Mouse (Mus musculus) embryonic facial prominence, embryonic 14.5 days (tissue): ENCODE measurements around the gene Zfp617. TPM values are rescaled to one million over a fixed set of nuclear protein-coding genes. Genes with fewer than 3 reads are reported as not detected.
A peak's percentile ranks its signal among the peaks of the same experiment; 100 is the strongest.
"Not testable (repeated sequence)": the region's sequence is repeated elsewhere in the genome, so short reads cannot be mapped to it uniquely, and the experiment has no call there.

Experiments
- ATAC-seq: fragments of 200-750 bp; cut with Nextera tagmentation; 2 replicates; pipeline ENCODE4 v1.8.0; 2017; ENCODE audit warnings: low read depth, moderate number of reproducible peaks, moderate TSS enrichment
- DNase-seq: peaks from one replicate; pipeline ENCODE4 v3.0.0-alpha.2; 2015; ENCODE audit warnings: low spot score
- H3K27ac ChIP-seq: fragments of 300-500 bp; sonication (generic); replicated peaks from 2 replicates; pipeline ENCODE4 v1.5.1; 2014; ENCODE audit warnings: low read depth, mild to moderate bottlenecking, low read length, moderate library complexity
- H3K27me3 ChIP-seq: fragments of 300-500 bp; sonication (generic); replicated peaks from 2 replicates; pipeline ENCODE4 v1.6.1; 2014; ENCODE audit warnings: low read length; ENCODE audit not compliant: control insufficient read depth, insufficient read depth
- H3K36me3 ChIP-seq: fragments of 300-500 bp; sonication (generic); 2 replicates; pipeline ENCODE4 v1.6.1; 2014; ENCODE audit warnings: low read length, mixed read lengths; ENCODE audit not compliant: control insufficient read depth, insufficient read depth
- H3K4me1 ChIP-seq: fragments of 300-500 bp; sonication (generic); 2 replicates; pipeline ENCODE4 v1.6.1; 2014; ENCODE audit warnings: antibody characterized with exemption, low read length; ENCODE audit not compliant: control insufficient read depth, insufficient read depth
- H3K4me2 ChIP-seq: fragments of 300-500 bp; sonication (generic); 2 replicates; pipeline ENCODE4 v1.6.1; 2014; ENCODE audit warnings: low read depth, mild to moderate bottlenecking, low read length, moderate library complexity, mixed read lengths
- H3K4me3 ChIP-seq: fragments of 300-500 bp; sonication (generic); 2 replicates; pipeline ENCODE4 v1.5.1; 2014; ENCODE audit warnings: low read depth, mild to moderate bottlenecking, low read length
- H3K9ac ChIP-seq: fragments of 300-500 bp; sonication (generic); 2 replicates; pipeline ENCODE4 v1.6.1; 2014; ENCODE audit warnings: low read depth, mild to moderate bottlenecking, low read length, moderate library complexity, mixed read lengths
- H3K9me3 ChIP-seq: fragments of 300-500 bp; sonication (generic); 2 replicates; pipeline ENCODE4 v1.6.1; 2016; ENCODE audit warnings: low read length; ENCODE audit not compliant: control insufficient read depth
- WGBS: fragments of 180-500 bp; shearing (Covaris S2); extraction: QIAGEN DNeasy Blood & Tissue Kit; methylation state at CpG from one replicate; pipeline ENCODE4 v1.1.7; 2014; 5-methylcytosine and 5-hydroxymethylcytosine counted together
- polyA plus RNA-seq: library from polyadenylated mRNA; unstranded; fragments of >200 nt; fragmentation: Nextera tagmentation; extraction: Ambion mirVana; gene quantifications from 2 replicates; pipeline ENCODE4 v1.2.1, GENCODE M21; 2014

Gene Zfp617
- polyA plus RNA-seq, 1 experiment from 2014 or later, result 18.7 TPM

- H3K9me3 ChIP-seq, result peaks cover 6% of the 10 kb centered on the region; the same call in 1 of the 2 replicates
- H3K27ac ChIP-seq, result no peak overlapping the region
- no peak for ATAC-seq
- DNase-seq, result no peak
- no peaks in the 10 kb centered on the region for H3K27me3 ChIP-seq
- 90% methylated on average over 2 of the region's 2 CpGs for WGBS
- H3K36me3 ChIP-seq, result peaks cover 31% of the 10 kb centered on the region
- H3K4me1 ChIP-seq, result no peaks in the 10 kb centered on the region
- H3K4me3 ChIP-seq, result no peak overlapping the region
- no peak overlapping the region for H3K9ac ChIP-seq
- H3K4me2 ChIP-seq, result no peak overlapping the region
Observed at GRCm38 (mm10) chr8:71912286-71912685, 3.9 kb downstream of the Zfp617 start.

GRCm38 (mm10) chr8:71922567-71923401 is 14.3 kb downstream of the Zfp617 start:
- H3K4me1 ChIP-seq, result peaks cover 2% of the 10 kb centered on the region; the same call in 1 of the 2 replicates
- peaks cover 7% of the 10 kb centered on the region; the same call in 1 of the 2 replicates for H3K36me3 ChIP-seq
- H3K9ac ChIP-seq, result peak overlapping the region; percentile 95
- DNase-seq (peak; percentile 98), ATAC-seq (peak; percentile 100)
- H3K9me3 ChIP-seq, result no peaks in the 10 kb centered on the region
- WGBS, result under 1% methylated on average over 42 of the region's 57 CpGs
- H3K4me2 ChIP-seq, result peak overlapping the region; percentile 74
- H3K27me3 ChIP-seq, result no peaks in the 10 kb centered on the region
- H3K4me3 ChIP-seq, result peak overlapping the region; percentile 72
- peak overlapping the region; percentile 98 for H3K27ac ChIP-seq

DNA sequence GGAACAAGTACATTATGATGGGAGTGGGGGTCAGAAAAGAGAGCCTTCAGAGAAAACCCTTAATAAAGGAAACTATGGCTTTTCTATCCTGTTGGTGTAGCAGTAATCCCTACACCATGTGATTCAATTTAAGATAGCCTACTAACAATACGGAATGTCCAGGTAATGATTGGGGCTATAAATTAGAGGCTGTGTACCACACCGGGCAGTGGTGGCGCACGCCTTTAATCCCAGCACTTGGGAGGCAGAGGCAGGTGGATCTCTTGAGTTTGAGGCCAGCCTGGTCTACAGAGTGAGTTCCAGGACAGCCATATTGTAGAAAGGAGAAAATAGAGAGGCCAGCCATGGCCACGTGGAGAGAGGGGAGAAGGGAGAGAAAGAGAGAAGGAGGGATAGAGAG is 17.4 kb downstream of the Zfp617 start:
- no peak overlapping the region for H3K27ac ChIP-seq
- H3K4me2 ChIP-seq, result no peak overlapping the region
- ATAC-seq, result no peak
- 96% methylated on average over 5 of the region's 5 CpGs for WGBS
- H3K4me1 ChIP-seq, result peaks cover 2% of the 10 kb centered on the region; the same call in 1 of the 2 replicates
- H3K9ac ChIP-seq, result no peak overlapping the region
- H3K9me3 ChIP-seq, result no peaks in the 10 kb centered on the region
- DNase-seq, result no peak
- H3K4me3 ChIP-seq, result no peak overlapping the region
- peaks cover 33% of the 10 kb centered on the region for H3K36me3 ChIP-seq
- H3K27me3 ChIP-seq, result no peaks in the 10 kb centered on the region

DNA sequence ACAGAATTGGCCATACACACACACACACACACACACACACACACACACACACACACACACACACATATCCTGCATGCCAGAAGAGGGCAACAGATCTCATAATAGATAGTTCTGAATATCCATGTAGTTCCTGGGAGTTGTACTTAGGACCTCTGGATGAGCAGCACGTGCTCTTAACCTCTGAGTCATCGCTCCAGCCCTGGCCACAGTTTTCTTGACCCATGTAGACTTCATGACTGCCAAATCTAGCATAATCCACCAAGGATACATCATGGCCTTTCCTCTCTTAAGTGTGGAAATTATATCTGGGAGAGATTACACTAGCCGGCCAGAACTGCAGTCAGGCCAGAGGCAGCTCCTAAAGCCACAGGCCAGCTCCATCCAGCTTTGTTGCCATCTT is 18.1 kb downstream of the Zfp617 start:
- WGBS, result 94% methylated on average over 3 of the region's 3 CpGs
- ATAC-seq, result no peak
- Histone ChIP-seq H3K27me3 (no peaks in the 10 kb centered on the region), H3K4me1 (peaks cover 2% of the 10 kb centered on the region; the same call in 1 of the 2 replicates), H3K4me3 (no peak overlapping the region), H3K27ac (no peak overlapping the region), H3K36me3 (peaks cover 40% of the 10 kb centered on the region), H3K9me3 (peaks cover 4% of the 10 kb centered on the region; the same call in 1 of the 2 replicates), H3K4me2 (no peak overlapping the region), H3K9ac (no peak overlapping the region)
- no peak for DNase-seq

GRCm38 (mm10) chr8:71927779-71928178 is 19.3 kb downstream of the Zfp617 start:
- Histone ChIP-seq H3K27ac (no peak overlapping the region), H3K9ac (no peak overlapping the region), H3K4me1 (peaks cover 2% of the 10 kb centered on the region; the same call in 1 of the 2 replicates), H3K4me3 (no peak overlapping the region), H3K9me3 (peaks cover 6% of the 10 kb centered on the region; the same call in 1 of the 2 replicates), H3K27me3 (no peaks in the 10 kb centered on the region), H3K36me3 (peaks cover 45% of the 10 kb centered on the region), H3K4me2 (no peak overlapping the region)
- ATAC-seq, result no peak
- no peak for DNase-seq

DNA sequence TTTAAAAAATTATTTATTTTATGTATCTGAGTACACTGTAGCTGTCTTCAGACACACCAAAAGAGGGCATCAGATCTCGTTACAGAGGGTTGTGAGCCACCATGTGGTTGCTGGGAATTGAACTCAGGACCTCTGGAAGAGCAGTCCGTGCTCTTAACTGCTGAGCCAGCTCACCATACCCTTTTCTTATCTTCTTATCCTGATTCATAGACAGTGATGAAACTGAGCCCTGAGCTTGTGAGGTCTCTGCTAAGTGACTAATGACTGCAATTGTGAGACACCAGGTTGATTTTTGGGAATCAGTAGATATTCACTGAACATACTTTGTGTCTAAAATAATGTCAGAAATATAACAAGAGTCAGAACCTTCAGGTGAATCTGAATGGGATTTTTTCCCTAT is 29.6 kb downstream of the Zfp617 start:
- not testable (repeated sequence) for H3K27ac ChIP-seq, DNase-seq, H3K36me3 ChIP-seq, ATAC-seq, H3K4me3 ChIP-seq, H3K4me2 ChIP-seq, H3K4me1 ChIP-seq, H3K27me3 ChIP-seq, H3K9ac ChIP-seq
- H3K9me3 ChIP-seq, result peaks cover 12% of the 10 kb centered on the region
- 84% methylated on average over 2 of the region's 2 CpGs for WGBS

DNA sequence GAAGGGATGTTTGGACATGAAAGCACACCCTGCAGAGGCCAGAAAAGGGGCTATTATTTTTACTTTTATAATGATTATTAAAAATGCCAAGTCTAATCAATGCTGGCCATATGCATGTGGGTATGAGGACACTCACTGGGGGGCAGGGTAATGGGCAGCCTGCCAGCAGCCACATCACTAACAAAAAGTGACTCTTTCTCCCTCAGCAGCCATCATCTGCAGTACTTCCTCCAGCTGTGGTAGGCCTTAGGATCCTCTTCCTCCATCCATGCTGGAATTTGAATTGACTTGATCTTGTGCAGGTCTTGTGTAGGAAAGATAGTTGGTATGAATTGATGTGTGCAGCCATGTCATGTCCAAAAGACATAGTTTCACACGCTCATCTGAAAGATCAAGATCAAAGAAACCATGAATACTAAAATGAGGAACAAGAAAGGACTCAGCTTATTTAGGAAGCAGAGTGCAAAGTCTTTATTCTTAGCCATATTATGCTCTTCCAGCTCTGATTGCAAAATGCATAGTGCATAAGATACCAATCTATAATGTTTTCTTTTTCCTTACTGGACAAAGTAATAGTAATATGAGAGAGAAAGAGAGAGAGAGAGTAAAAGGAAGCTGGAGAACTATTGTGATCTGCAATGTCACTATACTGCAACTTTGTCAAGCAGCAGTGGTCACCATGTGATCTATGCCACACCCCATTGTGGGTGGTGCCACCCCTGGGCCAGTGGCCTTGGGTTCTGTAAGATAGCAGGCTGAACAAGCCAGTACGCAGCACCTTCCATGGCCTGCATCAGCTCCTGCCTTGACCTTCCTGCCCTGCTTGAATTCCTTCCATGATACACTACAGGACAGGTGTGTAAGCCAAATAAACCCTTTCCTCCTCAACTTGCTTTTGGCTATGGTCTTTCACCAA is 32.1 kb downstream of the Zfp617 start:
- 83% methylated on average over 2 of the region's 2 CpGs for WGBS
- H3K4me1 ChIP-seq, result no peaks in the 10 kb centered on the region

DNA sequence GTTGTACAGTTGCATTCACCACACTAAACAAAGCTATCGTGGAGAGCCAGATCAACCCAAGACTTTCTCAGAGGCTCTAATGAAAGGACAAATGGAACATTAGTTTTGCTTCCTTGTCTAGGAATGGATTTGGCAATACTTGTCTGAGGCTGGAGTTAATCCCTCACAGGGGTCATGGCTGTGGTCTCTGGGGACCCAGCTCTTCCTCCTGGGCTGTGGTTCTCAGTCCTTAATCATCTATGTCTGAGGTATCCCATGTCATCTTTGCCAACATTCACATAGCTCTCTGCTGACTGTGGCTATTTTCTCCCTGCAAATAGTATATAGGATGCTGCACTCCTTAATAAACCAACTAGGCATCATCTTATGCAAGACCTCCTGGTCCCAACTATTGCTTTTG is 33.3 kb downstream of the Zfp617 start:
- H3K9me3 ChIP-seq, result no peaks in the 10 kb centered on the region
- H3K4me3 ChIP-seq, result no peak overlapping the region
- ATAC-seq (no peak), DNase-seq (no peak)
- no peaks in the 10 kb centered on the region for H3K4me1 ChIP-seq
- H3K9ac ChIP-seq, result no peak overlapping the region
- no peaks in the 10 kb centered on the region for H3K36me3 ChIP-seq
- no peak overlapping the region for H3K4me2 ChIP-seq
- H3K27ac ChIP-seq, result no peak overlapping the region
- H3K27me3 ChIP-seq, result no peaks in the 10 kb centered on the region
- WGBS, result 84% methylated on average over 1 of the region's 1 CpGs

More for the DNA sequence above, 32.1 kb downstream of the Zfp617 start:
- H3K9ac ChIP-seq, result no peak overlapping the region
- no peak overlapping the region for H3K4me2 ChIP-seq
- H3K27ac ChIP-seq, result no peak overlapping the region
- no peaks in the 10 kb centered on the region for H3K36me3 ChIP-seq
- H3K9me3 ChIP-seq, result peaks cover 2% of the 10 kb centered on the region; the same call in 1 of the 2 replicates
- no peak for ATAC-seq
- H3K27me3 ChIP-seq, result no peaks in the 10 kb centered on the region
- H3K4me3 ChIP-seq, result no peak overlapping the region
- DNase-seq, result no peak
